Mouse (Mus musculus) urinary bladder, postnatal 36 days (tissue): ENCODE data around the gene Mkrn2.
A peak's percentile ranks its signal among the peaks of the same experiment; 100 is the strongest.

Experiments
- DNase-seq, 2 experiments: peaks; one replicate each; pipeline ENCODE4 v3.0.0; 2022; ENCODE audit warnings: low spot score in 2 of 2, mixed read lengths in 1 of 2

Mkrn2 gene

GRCm38 (mm10) chr6:115601715-115602523 lies at the start of gene Mkrn2:
Mkrn2 (plus strand) TSS chr6:115601902.
- peak; percentile 68 to 80 for DNase-seq

- DNase-seq = no peak
Measured at GRCm38 (mm10) chr6:115555485-115555884, 46.2 kb upstream of the Mkrn2 start.

- DNase-seq = no peak
Measured at GRCm38 (mm10) chr6:115558176-115558575, 43.5 kb upstream of the Mkrn2 start.

GRCm38 (mm10) chr6:115559651-115560632 lies 41.8 kb upstream of the Mkrn2 start:
- no peak for DNase-seq

- no peak for DNase-seq
Measured at GRCm38 (mm10) chr6:115565479-115566045, 36.1 kb upstream of the Mkrn2 start.

GRCm38 (mm10) chr6:115574171-115574570 lies 27.5 kb upstream of the Mkrn2 start:
- no peak for DNase-seq

- DNase-seq = no peak
Measured at GRCm38 (mm10) chr6:115577407-115577806, 24.3 kb upstream of the Mkrn2 start.

- DNase-seq = no peak
Measured at GRCm38 (mm10) chr6:115577941-115578340, 23.8 kb upstream of the Mkrn2 start.

- no peak for DNase-seq
Measured at GRCm38 (mm10) chr6:115580810-115581209, 20.9 kb upstream of the Mkrn2 start.

- no peak for DNase-seq
Measured at GRCm38 (mm10) chr6:115582328-115583115, 19.2 kb upstream of the Mkrn2 start.

GRCm38 (mm10) chr6:115583430-115584125 lies 18.1 kb upstream of the Mkrn2 start:
- DNase-seq = no peak

- DNase-seq = no peak
Measured at GRCm38 (mm10) chr6:115584176-115584575, 17.5 kb upstream of the Mkrn2 start.

- DNase-seq = no peak
Measured at GRCm38 (mm10) chr6:115586321-115586720, 15.4 kb upstream of the Mkrn2 start.

GRCm38 (mm10) chr6:115591692-115592359 lies 9.9 kb upstream of the Mkrn2 start:
- no peak for DNase-seq

GRCm38 (mm10) chr6:115592458-115592857 lies 9.2 kb upstream of the Mkrn2 start, which contains the start of gene Mkrn2os:
Mkrn2os (minus strand) TSS chr6:115592576.
- DNase-seq = no peak

- no peak for DNase-seq
Measured at GRCm38 (mm10) chr6:115593252-115593651, 8.4 kb upstream of the Mkrn2 start.

GRCm38 (mm10) chr6:115594463-115594862 lies 7.2 kb upstream of the Mkrn2 start:
- no peak for DNase-seq

GRCm38 (mm10) chr6:115595667-115596066 lies 6.0 kb upstream of the Mkrn2 start:
- DNase-seq = no peak

- DNase-seq = no peak
Measured at GRCm38 (mm10) chr6:115601322-115601714, 384 bp upstream of the Mkrn2 start.

GRCm38 (mm10) chr6:115606461-115606860 lies 4.8 kb downstream of the Mkrn2 start:
- no peak for DNase-seq
